Comparison of ENCODE assay signal across 14 mouse cellular contexts in genomic region chr1:172305635-172306034, GRCm38 (mm10). TPM values are rescaled to one million over a fixed set of nuclear protein-coding genes. Genes with fewer than 3 reads are reported as not detected.
DNase-seq lines count a peak whose midpoint lies in the region; ATAC-seq and TF ChIP-seq lines count a peak whose summit lies in the region.
"Had no signal": no experiment of that assay in that cellular context is flagged by ENCODE, and none has a peak within 500 bp of the region (broad histone marks: within the 10 kb centered on the region; RNA-seq: fewer than 3 reads in every experiment).

No protein-coding gene starts in this region.

- 68% methylated on average over 3 of the region's 3 CpGs for WGBS in kidney, postnatal 0 days

- H3K4me1 ChIP-seq in kidney, postnatal 0 days (replicated peaks; ENCODE audit: insufficient read depth, low read length): 0 out of 2 replicates have a peak, but pooled peaks cover 7% of the 10 kb centered on the region

- no peak overlapping the region for H3K4me3 ChIP-seq in kidney, postnatal 0 days (replicated peaks; ENCODE audit: low read depth, low read length)
- H3K4me3 ChIP-seq: embryonic facial prominence, embryonic 15.5 days; hindbrain, embryonic 15.5 days; neural tube, embryonic 15.5 days had no signal

- H3K36me3 ChIP-seq in kidney, postnatal 0 days (ENCODE audit: insufficient read depth, low read length): no peaks in the 10 kb centered on the region
- H3K36me3 ChIP-seq: embryonic facial prominence, embryonic 15.5 days; hindbrain, embryonic 15.5 days; neural tube, embryonic 15.5 days had no signal

- DNase-seq in adrenal gland, postnatal 36 days: peak; percentile 39 to 44
- DNase-seq in adrenal gland, adult 8-10 months: no peak
- no peak for DNase-seq in kidney, postnatal 0 days (ENCODE audit: low spot score)
- DNase-seq in kidney, postnatal 10 days: no peak
- DNase-seq in thymus, postnatal 4 days: peak; percentile 48
- DNase-seq in thymus, postnatal 10 days (ENCODE audit: low spot score in 2 of 2): no peak
- DNase-seq in gastrocnemius, adult 18-20 months (ENCODE audit: low spot score): no peak
- DNase-seq in urinary bladder, adult 18-20 months (ENCODE audit: low spot score in 2 of 2): no peak
- DNase-seq: cerebellum, adult 8-10 months had no signal

- H3K9me3 ChIP-seq in kidney, postnatal 0 days (replicated peaks; ENCODE audit: low read length): no peaks in the 10 kb centered on the region
- H3K9me3 ChIP-seq: embryonic facial prominence, embryonic 15.5 days; hindbrain, embryonic 15.5 days; neural tube, embryonic 15.5 days had no signal

- H3K27ac ChIP-seq in kidney, postnatal 0 days: no peak overlapping the region
- H3K27ac ChIP-seq: embryonic facial prominence, embryonic 15.5 days; hindbrain, embryonic 15.5 days; neural tube, embryonic 15.5 days had no signal

- no peak for ATAC-seq in kidney, postnatal 0 days (replicated peaks; ENCODE audit: low FRiP score, low read depth)

- no peak overlapping the region for H3K9ac ChIP-seq in kidney, postnatal 0 days (ENCODE audit: low read depth, low read length)
- H3K9ac ChIP-seq: embryonic facial prominence, embryonic 15.5 days; hindbrain, embryonic 15.5 days; neural tube, embryonic 15.5 days had no signal

- no peaks in the 10 kb centered on the region for H3K27me3 ChIP-seq in kidney, postnatal 0 days (ENCODE audit: insufficient read depth, low read length)
- H3K27me3 ChIP-seq: embryonic facial prominence, embryonic 15.5 days; hindbrain, embryonic 15.5 days; neural tube, embryonic 15.5 days had no signal

- H3K4me2 ChIP-seq in kidney, postnatal 0 days (ENCODE audit: low read length): no peak overlapping the region
- H3K4me2 ChIP-seq: embryonic facial prominence, embryonic 15.5 days; hindbrain, embryonic 15.5 days; neural tube, embryonic 15.5 days had no signal

- TF ChIP-seq CTCF in kidney, postnatal 0 days (IDR thresholded peaks at IDR 0.05; ENCODE audit: low read depth): peak; percentile 48

RNA-seq across cellular contexts. Expression of gene Atp1a2, which starts 7.8 kb away (rescaled TPM):
- total RNA-seq in adrenal gland, postnatal 36 days (2021): 100 to 1,000 TPM; 134 to 155 TPM
- total RNA-seq in adrenal gland, adult 8-10 months (2022): 100 to 1,000 TPM in 1 of 4 experiments, 10 to 100 TPM in 3; 34.9 to 107 (median 92.5) TPM
- polyA plus RNA-seq in kidney, postnatal 0 days (2015; fragmentation: Nextera tagmentation; extraction: Ambion mirVana): 1.6 and 2.0 TPM in 2 replicates
- total RNA-seq in gastrocnemius, adult 18-20 months (2021): 1,000 to 10,000 TPM in 1 of 2 experiments, 100 to 1,000 TPM in 1; 896 to 1,049 TPM

RNA-seq across cellular contexts. Expression of gene Kcnj9, which starts 23.5 kb away (rescaled TPM):
- under 1 TPM in 1 of 2 experiments, not detected in 1; 0.23 TPM for total RNA-seq in adrenal gland, postnatal 36 days (2021)
- total RNA-seq in adrenal gland, adult 8-10 months (2022): under 1 TPM; 0.10 to 0.95 (median 0.48) TPM
- 0.03 and 0.06 TPM in 2 replicates for polyA plus RNA-seq in kidney, postnatal 0 days (2015; fragmentation: Nextera tagmentation; extraction: Ambion mirVana)
- total RNA-seq in gastrocnemius, adult 18-20 months (2021): not detected
- polyA plus RNA-seq: limb, embryonic 11.5 days had no signal

RNA-seq across cellular contexts. Expression of gene Kcnj10, which starts 35.4 kb away (rescaled TPM):
- under 1 TPM; 0.46 to 0.56 TPM for total RNA-seq in adrenal gland, postnatal 36 days (2021)
- total RNA-seq in adrenal gland, adult 8-10 months (2022): 1 to 10 TPM; 1.0 to 2.6 (median 1.7) TPM
- 3.3 and 4.2 TPM in 2 replicates for polyA plus RNA-seq in kidney, postnatal 0 days (2015; fragmentation: Nextera tagmentation; extraction: Ambion mirVana)
- under 1 TPM; 0.05 to 0.17 TPM for total RNA-seq in gastrocnemius, adult 18-20 months (2021)

RNA-seq across cellular contexts. Expression of gene Igsf8, which starts 44.2 kb away (rescaled TPM):
- 10 to 100 TPM; 24.9 to 39.2 TPM for total RNA-seq in adrenal gland, postnatal 36 days (2021)
- 10 to 100 TPM; 32.7 to 37.0 (median 35.8) TPM for total RNA-seq in adrenal gland, adult 8-10 months (2022)
- 39.0 and 43.0 TPM in 2 replicates for polyA plus RNA-seq in kidney, postnatal 0 days (2015; fragmentation: Nextera tagmentation; extraction: Ambion mirVana)
- 10 to 100 TPM in 1 of 2 experiments, 1 to 10 TPM in 1; 7.6 to 10.6 TPM for total RNA-seq in gastrocnemius, adult 18-20 months (2021)

RNA-seq across cellular contexts. Expression of gene Atp1a4, which starts 47.4 kb away (rescaled TPM):
- total RNA-seq in adrenal gland, postnatal 36 days (2021): 1 to 10 TPM in 1 of 2 experiments, under 1 TPM in 1; 0.53 to 1.4 TPM
- total RNA-seq in adrenal gland, adult 8-10 months (2022): 1 to 10 TPM in 2 of 4 experiments, under 1 TPM in 2; 0.12 to 1.1 (median 0.76) TPM
- not detected in 2 replicates for polyA plus RNA-seq in kidney, postnatal 0 days (2015; fragmentation: Nextera tagmentation; extraction: Ambion mirVana)
- under 1 TPM; 0.40 to 0.43 TPM for total RNA-seq in gastrocnemius, adult 18-20 months (2021)
- polyA plus RNA-seq: embryonic facial prominence, embryonic 15.5 days; limb, embryonic 11.5 days; neural tube, embryonic 15.5 days; thymus, postnatal 0 days had no signal

Comparison
In these comparisons a context has a peak if more than half of its experiments do, and no peak if none do; other contexts are left out.
1. DNase-seq: peak in adrenal gland, postnatal 36 days (2 of 2) and thymus, postnatal 4 days (single experiment); none in adrenal gland, adult 8-10 months (single experiment), kidney, postnatal 0 days (single experiment), kidney, postnatal 10 days (single experiment), thymus, postnatal 10 days (0 of 2), gastrocnemius, adult 18-20 months (single experiment) and urinary bladder, adult 18-20 months (0 of 2).
2. RNA of gene Atp1a2, which starts 7.8 kb away (total RNA-seq): 896 to 1,049 TPM in gastrocnemius, adult 18-20 months; 134 to 155 TPM in adrenal gland, postnatal 36 days and 34.9 to 107 TPM in adrenal gland, adult 8-10 months; every median in the first group is over 4 times any median in the second.